ENCODE assay signal across 8 mouse cellular contexts in the genomic region with DNA sequence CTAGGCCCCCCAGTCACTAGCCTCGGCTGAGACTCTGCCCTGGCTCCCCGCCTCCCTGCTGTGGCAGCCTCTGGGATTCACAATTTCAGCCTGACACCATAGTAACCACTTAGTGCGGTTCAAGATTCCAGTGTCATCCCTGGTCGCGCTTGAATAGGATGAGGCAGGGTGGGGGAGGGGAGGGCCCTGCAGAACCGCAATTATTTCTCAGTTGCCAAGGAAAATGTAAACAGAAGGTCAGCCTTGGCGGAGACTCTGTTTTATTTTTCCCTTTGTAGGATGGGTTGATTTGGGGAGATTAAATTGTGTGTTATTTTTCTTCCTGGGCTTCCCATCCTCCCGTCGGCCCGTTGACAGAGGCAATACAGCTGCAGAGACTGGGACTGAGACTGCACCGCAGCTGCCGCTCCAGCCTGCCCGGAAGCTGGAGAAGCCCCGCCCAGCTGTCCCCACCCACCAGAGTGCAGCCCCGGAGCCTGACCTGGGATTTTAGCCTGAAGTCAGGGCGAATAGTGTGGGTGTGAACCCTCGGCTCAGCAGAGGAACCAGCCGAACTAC.
DNase-seq lines count a peak whose midpoint lies in the region; ATAC-seq and TF ChIP-seq lines count a peak whose summit lies in the region.

No protein-coding gene starts in this region.

- H3K9me3 ChIP-seq in MEL (replicated peaks; ENCODE audit: insufficient read depth, low read length), result no peaks in the 10 kb centered on the region
- H3K9me3 ChIP-seq in intestine, embryonic 15.5 days, result no peaks in the 10 kb centered on the region
- H3K9me3 ChIP-seq in liver, postnatal 0 days (ENCODE audit: low read length), result no peaks in the 10 kb centered on the region
- H3K9me3 ChIP-seq in neural tube, embryonic 15.5 days (replicated peaks), result no peaks in the 10 kb centered on the region

- no peak overlapping the region for H3K9ac ChIP-seq in MEL (ENCODE audit: control insufficient read depth, low read depth, low read length, poor library complexity, severe bottlenecking)
- H3K9ac ChIP-seq in intestine, embryonic 15.5 days, result no peak overlapping the region
- no peak overlapping the region for H3K9ac ChIP-seq in liver, postnatal 0 days (replicated peaks)
- peak overlapping the region; percentile 20; the same call in 1 of the 2 replicates for H3K9ac ChIP-seq in neural tube, embryonic 15.5 days (replicated peaks)

- H3K27ac ChIP-seq in MEL (ENCODE audit: control insufficient read depth, low read depth, low read length), result no peak overlapping the region
- H3K27ac ChIP-seq in intestine, embryonic 15.5 days, result peak overlapping the region; percentile 40
- no peak overlapping the region for H3K27ac ChIP-seq in liver, postnatal 0 days (ENCODE audit: low read depth)
- H3K27ac ChIP-seq in neural tube, embryonic 15.5 days (replicated peaks), result peak overlapping the region; percentile 67

- peak; percentile 85 for ATAC-seq in intestine, embryonic 15.5 days
- ATAC-seq in liver, postnatal 0 days, result no peak
- ATAC-seq in neural tube, embryonic 15.5 days (ENCODE audit: low FRiP score), result peak; percentile 54

- peaks cover 0 to 2% of the 10 kb centered on the region in 2 experiments; a peak in 2 of 4 replicates for H3K27me3 ChIP-seq in MEL (ENCODE audit: control insufficient read depth in 1 of 2, insufficient read depth in 2 of 2, low read length in 2 of 2)
- no peaks in the 10 kb centered on the region for H3K27me3 ChIP-seq in intestine, embryonic 15.5 days (replicated peaks)
- H3K27me3 ChIP-seq in liver, postnatal 0 days (ENCODE audit: insufficient read depth, low read length), result no peaks in the 10 kb centered on the region
- no peaks in the 10 kb centered on the region for H3K27me3 ChIP-seq in neural tube, embryonic 15.5 days (replicated peaks)

- no peak for TF ChIP-seq EP300 in MEL (IDR thresholded peaks at IDR 0.05; ENCODE audit: low read depth in 1 of 2, low read length in 2 of 2)
- TF ChIP-seq EP300 in liver, postnatal 0 days (IDR thresholded peaks at IDR 0.05; ENCODE audit: low read depth), result no peak

- TF ChIP-seq POLR2A in MEL (IDR thresholded peaks at IDR 0.05; ENCODE audit: control insufficient read depth in 1 of 2, insufficient read depth in 1 of 2, low read depth in 1 of 2, low read length in 2 of 2, poor library complexity in 1 of 2), result no peak
- TF ChIP-seq POLR2A in brain, embryonic 14.5 days (IDR thresholded peaks at IDR 0.05; ENCODE audit: borderline replicate concordance, extremely low read depth, insufficient read depth, insufficient read length, poor library complexity, severe bottlenecking), result no peak

- TF ChIP-seq CTCF in MEL (IDR thresholded peaks at IDR 0.05 in 2 of 3, conservative IDR thresholded peaks at IDR 0.05 in 1 of 3; ENCODE audit: control insufficient read depth in 1 of 3, insufficient read depth in 1 of 3, low read depth in 2 of 3, low read length in 3 of 3, poor library complexity in 1 of 3, severe bottlenecking in 1 of 3), result no peak
- no peak for TF ChIP-seq CTCF in brain, embryonic 14.5 days (IDR thresholded peaks at IDR 0.05; ENCODE audit: borderline replicate concordance, extremely low read depth, insufficient read depth, insufficient read length)
- TF ChIP-seq CTCF in liver, postnatal 0 days (IDR thresholded peaks at IDR 0.05; ENCODE audit: low read depth), result no peak

- no peaks in the 10 kb centered on the region for H3K36me3 ChIP-seq in MEL (ENCODE audit: control insufficient read depth in 1 of 2, insufficient read depth in 2 of 2, low read length in 2 of 2)
- no peaks in the 10 kb centered on the region for H3K36me3 ChIP-seq in intestine, embryonic 15.5 days
- H3K36me3 ChIP-seq in liver, postnatal 0 days (replicated peaks; ENCODE audit: insufficient read depth, low read length), result no peaks in the 10 kb centered on the region
- H3K36me3 ChIP-seq in neural tube, embryonic 15.5 days, result no peaks in the 10 kb centered on the region

- WGBS in intestine, embryonic 15.5 days, result under 1% methylated on average over 18 of the region's 18 CpGs
- WGBS in liver, postnatal 0 days (ENCODE audit: insufficient replicate concordance), result 4% methylated on average over 18 of the region's 18 CpGs
- 3% methylated on average over 18 of the region's 18 CpGs for WGBS in neural tube, embryonic 15.5 days

- H3K4me2 ChIP-seq in intestine, embryonic 15.5 days (replicated peaks), result peak overlapping the region; percentile 61
- peak overlapping the region; percentile 61 for H3K4me2 ChIP-seq in liver, postnatal 0 days (ENCODE audit: low read depth, low read length)
- peak overlapping the region; percentile 50 for H3K4me2 ChIP-seq in neural tube, embryonic 15.5 days

- no peaks in the 10 kb centered on the region for H3K4me1 ChIP-seq in MEL (ENCODE audit: control insufficient read depth in 1 of 2, insufficient read depth in 2 of 2, low read length in 2 of 2)
- H3K4me1 ChIP-seq in intestine, embryonic 15.5 days (replicated peaks), result peaks cover 16% of the 10 kb centered on the region
- H3K4me1 ChIP-seq in liver, postnatal 0 days (ENCODE audit: insufficient read depth), result 0 out of 2 replicates have a peak, but pooled peaks cover 5% of the 10 kb centered on the region
- peaks cover 45% of the 10 kb centered on the region for H3K4me1 ChIP-seq in neural tube, embryonic 15.5 days

- H3K79me2 ChIP-seq in MEL (ENCODE audit: control insufficient read depth, insufficient read depth, low read length, poor library complexity), result no peaks in the 10 kb centered on the region

- DNase-seq in MEL (ENCODE audit: low read depth, low spot score), result peak; percentile 13
- DNase-seq in brain, embryonic 14.5 days (ENCODE audit: low read depth), result peak; percentile 85
- peak; percentile 42 to 62 for DNase-seq in gastrocnemius, postnatal 4 days (ENCODE audit: low spot score in 2 of 2)
- peak; percentile 52 for DNase-seq in liver, postnatal 0 days
- DNase-seq in spleen, adult 12 weeks (ENCODE audit: low spot score), result no peak
- no peak for DNase-seq in left cerebral cortex, adult 9 months (ENCODE audit: low spot score in 2 of 2)

- H3K4me3 ChIP-seq in MEL (ENCODE audit: control insufficient read depth in 1 of 2, insufficient read depth in 1 of 2, low read depth in 2 of 2, low read length in 2 of 2), result peak overlapping the region in 1 of 2 experiments; percentile 25; a peak in 2 of 4 replicates
- H3K4me3 ChIP-seq in intestine, embryonic 15.5 days (replicated peaks), result peak overlapping the region; percentile 17
- peak overlapping the region; percentile 12; the same call in 1 of the 2 replicates for H3K4me3 ChIP-seq in liver, postnatal 0 days (ENCODE audit: low read depth, low read length)
- peak overlapping the region; percentile 15; the same call in 1 of the 2 replicates for H3K4me3 ChIP-seq in neural tube, embryonic 15.5 days (replicated peaks)

- no peak for TF ChIP-seq RAD21 in MEL (IDR thresholded peaks at IDR 0.05; ENCODE audit: low read depth, low read length)

TF ChIP-seq in MEL, 35 proteins besides CTCF, POLR2A, EP300 and RAD21:
- TF ChIP-seq ZC3H11A (IDR thresholded peaks at IDR 0.05; ENCODE audit: low read depth, low read length), result no peak
- TF ChIP-seq ELF1 (IDR thresholded peaks at IDR 0.05; ENCODE audit: low read depth, low read length), result no peak
- TF ChIP-seq E2F4 (IDR thresholded peaks at IDR 0.05; ENCODE audit: borderline replicate concordance, low read depth, low read length), result no peak
- TF ChIP-seq SIN3A (IDR thresholded peaks at IDR 0.05; ENCODE audit: low read length), result no peak
- no peak for TF ChIP-seq TAL1 (IDR thresholded peaks at IDR 0.05; ENCODE audit: low read length)
- TF ChIP-seq ZNF384 (IDR thresholded peaks at IDR 0.05; ENCODE audit: low read depth, low read length), result no peak
- no peak for TF ChIP-seq GATA1 (IDR thresholded peaks at IDR 0.05; ENCODE audit: low read depth, low read length)
- TF ChIP-seq CHD2 (IDR thresholded peaks at IDR 0.05; ENCODE audit: low read length), result no peak
- TF ChIP-seq BHLHE40 (IDR thresholded peaks at IDR 0.05; ENCODE audit: borderline replicate concordance, low read depth, low read length), result no peak
- no peak for TF ChIP-seq HCFC1 (IDR thresholded peaks at IDR 0.05; ENCODE audit: low read depth, low read length)
- TF ChIP-seq TBP (IDR thresholded peaks at IDR 0.05; ENCODE audit: low read depth, low read length), result no peak
- no peak for TF ChIP-seq NELFE (IDR thresholded peaks at IDR 0.05; ENCODE audit: low read depth, low read length)
- TF ChIP-seq POLR2AphosphoS2 (IDR thresholded peaks at IDR 0.05; ENCODE audit: low read length), result no peak
- TF ChIP-seq UBTF (IDR thresholded peaks at IDR 0.05; ENCODE audit: borderline replicate concordance, insufficient read depth, low read depth, low read length), result no peak
- no peak for TF ChIP-seq MXI1 (IDR thresholded peaks at IDR 0.05; ENCODE audit: low read depth, low read length)

Comparison
In these comparisons a context has a peak if more than half of its experiments do, and no peak if none do; other contexts are left out.
1. DNase-seq: peak in MEL (single experiment), brain, embryonic 14.5 days (single experiment), gastrocnemius, postnatal 4 days (2 of 2) and liver, postnatal 0 days (single experiment); none in spleen, adult 12 weeks (single experiment) and left cerebral cortex, adult 9 months (0 of 2).
2. H3K27ac ChIP-seq: peak in intestine, embryonic 15.5 days (single experiment) and neural tube, embryonic 15.5 days (single experiment); none in MEL (single experiment) and liver, postnatal 0 days (single experiment).
3. Peak in every context shown above with its lines, with median percentiles within 50 percentile points of each other: H3K4me2 ChIP-seq.